Mouse (Mus musculus) heart, embryonic 14.5 days (tissue): ENCODE data around the gene Fetub. TPM values are rescaled to one million over a fixed set of nuclear protein-coding genes. Genes with fewer than 3 reads are reported as not detected.

ENCODE experiments used
- ATAC-seq: fragments of 200-750 bp; cut with Nextera tagmentation; 2 replicates; pipeline ENCODE4 v1.8.0; 2017; ENCODE audit warnings: low read depth, moderate TSS enrichment; ENCODE audit not compliant: insufficient number of reproducible peaks, insufficient read depth, low FRiP score
- H3K27ac ChIP-seq, 2 experiments: fragments of 200-500 bp in 1 of 2; fragments of 300-500 bp in 1 of 2; sonication (generic) in 1 of 2; replicated peaks in 1 of 2; 2 replicates each; pipeline ENCODE4 v1.5.1; 2012 to 2014; ENCODE audit warnings: low read depth in 2 of 2, low read length in 2 of 2, control low read depth in 1 of 2, mild to moderate bottlenecking in 1 of 2, mixed read lengths in 1 of 2; ENCODE audit not compliant: control insufficient read depth in 1 of 2, insufficient read depth in 1 of 2
- H3K27me3 ChIP-seq: fragments of 300-500 bp; sonication (generic); 2 replicates; pipeline ENCODE4 v1.6.1; 2014; ENCODE audit warnings: mild to moderate bottlenecking, low read length, control low read depth; ENCODE audit not compliant: control insufficient read depth, insufficient read depth
- H3K36me3 ChIP-seq: fragments of 300-500 bp; sonication (generic); 2 replicates; pipeline ENCODE4 v1.6.1; 2014; ENCODE audit warnings: mild to moderate bottlenecking, control low read depth, low read length, mixed read lengths; ENCODE audit not compliant: control insufficient read depth, insufficient read depth
- H3K4me1 ChIP-seq, 2 experiments: fragments of 200-500 bp in 1 of 2; fragments of 300-500 bp in 1 of 2; sonication (generic) in 1 of 2; 2 replicates each; pipeline ENCODE4 v1.6.1; 2012 to 2014; ENCODE audit warnings: low read length in 2 of 2, control low read depth in 1 of 2, mixed read lengths in 1 of 2; ENCODE audit not compliant: control insufficient read depth in 2 of 2, insufficient read depth in 2 of 2
- H3K4me2 ChIP-seq: fragments of 300-500 bp; sonication (generic); 2 replicates; pipeline ENCODE4 v1.6.1; 2014; ENCODE audit warnings: mild to moderate bottlenecking, low read length
- H3K4me3 ChIP-seq, 2 experiments: fragments of 200-500 bp in 1 of 2; fragments of 300-500 bp in 1 of 2; sonication (generic) in 1 of 2; 2 replicates each; pipeline ENCODE4 v1.5.1; 2012 to 2014; ENCODE audit warnings: low read length in 2 of 2, mild to moderate bottlenecking in 2 of 2, control low read depth in 1 of 2, low read depth in 1 of 2, moderate library complexity in 1 of 2; ENCODE audit not compliant: control insufficient read depth in 1 of 2, insufficient read depth in 1 of 2
- H3K9ac ChIP-seq: fragments of 300-500 bp; sonication (generic); 2 replicates; pipeline ENCODE4 v1.6.1; 2014; ENCODE audit warnings: mild to moderate bottlenecking, low read length
- H3K9me3 ChIP-seq: fragments of 300-500 bp; sonication (generic); 2 replicates; pipeline ENCODE4 v1.6.1; 2016; ENCODE audit warnings: low read length, control low read depth; ENCODE audit not compliant: control insufficient read depth
- WGBS: fragments of 180-500 bp; shearing (Covaris S2); extraction: QIAGEN DNeasy Blood & Tissue Kit; methylation state at CpG from one replicate; pipeline ENCODE4 v1.1.7; 2014; 5-methylcytosine and 5-hydroxymethylcytosine counted together
- polyA plus RNA-seq: library from polyadenylated mRNA; unstranded; fragments of >200 nt; fragmentation: Nextera tagmentation; extraction: Ambion mirVana; gene quantifications from 2 replicates; pipeline ENCODE4 v1.2.1, GENCODE M21; 2014

The Fetub gene
- not detected in 2 replicates for polyA plus RNA-seq

- Histone ChIP-seq H3K4me2 (no peak within 1 kb of the TSS), H3K4me3 (no peak within 1 kb of the TSS), H3K9me3 (no peaks in the 10 kb centered on the region), H3K4me1 (no peaks in the 10 kb centered on the region), H3K27ac (no peak within 1 kb of the TSS), H3K36me3 (no peaks in the 10 kb centered on the region), H3K27me3 (no peaks in the 10 kb centered on the region), H3K9ac (no peak within 1 kb of the TSS)
- 84% methylated on average over 5 of the region's 5 CpGs for WGBS
- no peak for ATAC-seq
Measured at GRCm38 (mm10) chr16:22918034-22918433, at the start of gene Fetub. Fetub (plus strand) TSS chr16:22918334.

GRCm38 (mm10) chr16:22872397-22872796 is 45.7 kb upstream of the Fetub start:
- no peaks in the 10 kb centered on the region for H3K27me3 ChIP-seq
- H3K27ac ChIP-seq, result no peak overlapping the region
- no peaks in the 10 kb centered on the region for H3K9me3 ChIP-seq
- no peak overlapping the region for H3K9ac ChIP-seq
- no peak overlapping the region for H3K4me2 ChIP-seq
- no peaks in the 10 kb centered on the region for H3K4me1 ChIP-seq
- WGBS, result 97% methylated on average over 8 of the region's 8 CpGs
- H3K4me3 ChIP-seq, result no peak overlapping the region
- no peak for ATAC-seq
- peaks cover 66% of the 10 kb centered on the region for H3K36me3 ChIP-seq

- Histone ChIP-seq H3K27ac (no peak overlapping the region), H3K4me3 (no peak overlapping the region), H3K9ac (no peak overlapping the region), H3K9me3 (no peaks in the 10 kb centered on the region), H3K36me3 (peaks cover 56% of the 10 kb centered on the region), H3K4me1 (no peaks in the 10 kb centered on the region), H3K27me3 (peaks cover 3% of the 10 kb centered on the region; the same call in 1 of the 2 replicates), H3K4me2 (no peak overlapping the region)
- 53% methylated on average over 4 of the region's 4 CpGs for WGBS
- ATAC-seq, result no peak
Measured at GRCm38 (mm10) chr16:22873369-22873768, 44.8 kb upstream of the Fetub start.

GRCm38 (mm10) chr16:22876218-22877043 is 41.7 kb upstream of the Fetub start:
- Histone ChIP-seq H3K27ac (no peak overlapping the region), H3K9me3 (no peaks in the 10 kb centered on the region), H3K4me3 (no peak overlapping the region), H3K27me3 (peaks cover 3% of the 10 kb centered on the region; the same call in 1 of the 2 replicates), H3K4me1 (peaks cover 0 to 4% of the 10 kb centered on the region in 2 experiments; a peak in 2 of 4 replicates), H3K9ac (no peak overlapping the region), H3K36me3 (peaks cover 25% of the 10 kb centered on the region), H3K4me2 (no peak overlapping the region)
- no peak for ATAC-seq
- 44% methylated on average over 9 of the region's 9 CpGs for WGBS

GRCm38 (mm10) chr16:22877660-22878390 is 40.3 kb upstream of the Fetub start:
- no peak overlapping the region for H3K4me2 ChIP-seq
- H3K9me3 ChIP-seq, result no peaks in the 10 kb centered on the region
- peaks cover 0 to 6% of the 10 kb centered on the region in 2 experiments; a peak in 2 of 4 replicates for H3K4me1 ChIP-seq
- ATAC-seq, result no peak
- H3K36me3 ChIP-seq, result peaks cover 11% of the 10 kb centered on the region
- peaks cover 3% of the 10 kb centered on the region; the same call in 1 of the 2 replicates for H3K27me3 ChIP-seq
- H3K27ac ChIP-seq, result no peak overlapping the region
- WGBS, result 65% methylated on average over 11 of the region's 11 CpGs
- no peak overlapping the region for H3K9ac ChIP-seq
- H3K4me3 ChIP-seq, result no peak overlapping the region

GRCm38 (mm10) chr16:22878716-22879115 is 39.4 kb upstream of the Fetub start:
- H3K4me3 ChIP-seq, result no peak overlapping the region
- peaks cover 3% of the 10 kb centered on the region; the same call in 1 of the 2 replicates for H3K27me3 ChIP-seq
- WGBS, result 74% methylated on average over 7 of the region's 7 CpGs
- H3K9me3 ChIP-seq, result no peaks in the 10 kb centered on the region
- peaks cover 0 to 6% of the 10 kb centered on the region in 2 experiments; a peak in 2 of 4 replicates for H3K4me1 ChIP-seq
- H3K4me2 ChIP-seq, result no peak overlapping the region
- peaks cover 2% of the 10 kb centered on the region; the same call in 1 of the 2 replicates for H3K36me3 ChIP-seq
- no peak for ATAC-seq
- H3K27ac ChIP-seq, result no peak overlapping the region
- H3K9ac ChIP-seq, result no peak overlapping the region

- Histone ChIP-seq H3K4me2 (no peak overlapping the region), H3K27ac (no peak overlapping the region), H3K4me1 (peaks cover 0 to 6% of the 10 kb centered on the region in 2 experiments; a peak in 2 of 4 replicates), H3K4me3 (no peak overlapping the region), H3K27me3 (peaks cover 3% of the 10 kb centered on the region; the same call in 1 of the 2 replicates), H3K9me3 (no peaks in the 10 kb centered on the region), H3K36me3 (no peaks in the 10 kb centered on the region), H3K9ac (no peak overlapping the region)
- WGBS, result 64% methylated on average over 7 of the region's 7 CpGs
- ATAC-seq, result no peak
Measured at GRCm38 (mm10) chr16:22879945-22880595, 38.1 kb upstream of the Fetub start.
